Mouse (Mus musculus) spleen, adult 2 months (tissue): ENCODE measurements around the gene Abcc6.

Experiments used
- CTCF ChIP-seq: fragments of 200-500 bp; IDR thresholded peaks from 2 replicates; pipeline ENCODE4 v1.5.1; 2011; ENCODE audit warnings: mild to moderate bottlenecking, inconsistent platforms; ENCODE audit not compliant: insufficient read depth, insufficient read length, insufficient replicate concordance; ENCODE audit errors: extremely low read depth
- POLR2A ChIP-seq: fragments of 200-500 bp; IDR thresholded peaks from 2 replicates; pipeline ENCODE4 v1.6.1; 2011; ENCODE audit warnings: low read depth, low read length, inconsistent platforms

GRCm38 (mm10) chr7:46053566-46053965 is 23.5 kb upstream of the Abcc6 start:
- TF ChIP-seq CTCF (no peak), POLR2A (no peak)
